Mouse (Mus musculus) hindbrain, embryonic 15.5 days (tissue): ENCODE results near the gene 4930556J24Rik. TPM values are rescaled to one million over a fixed set of nuclear protein-coding genes. Genes with fewer than 3 reads are reported as not detected.

Experiments
- ATAC-seq: fragments of 200-750 bp; cut with Nextera tagmentation; 2 replicates; pipeline ENCODE4 v1.8.0; 2017; ENCODE audit warnings: low read depth, moderate number of reproducible peaks, moderate TSS enrichment; ENCODE audit not compliant: low FRiP score
- H3K27ac ChIP-seq: fragments of 300-500 bp; sonication (generic); replicated peaks from 2 replicates; pipeline ENCODE4 v1.5.1; 2015; ENCODE audit warnings: mild to moderate bottlenecking, inconsistent platforms
- H3K27me3 ChIP-seq: fragments of 300-500 bp; sonication (generic); 2 replicates; pipeline ENCODE4 v1.6.1; 2015; ENCODE audit warnings: control low read depth, inconsistent platforms
- H3K36me3 ChIP-seq: fragments of 300-500 bp; sonication (generic); 2 replicates; pipeline ENCODE4 v1.6.1; 2015; ENCODE audit warnings: control low read depth, inconsistent platforms
- H3K4me1 ChIP-seq: fragments of 300-500 bp; sonication (generic); replicated peaks from 2 replicates; pipeline ENCODE4 v1.6.1; 2015; ENCODE audit warnings: control low read depth, inconsistent platforms
- H3K4me2 ChIP-seq: fragments of 300-500 bp; sonication (generic); 2 replicates; pipeline ENCODE4 v1.6.1; 2015; ENCODE audit warnings: moderate library complexity, mild to moderate bottlenecking, inconsistent platforms
- H3K4me3 ChIP-seq: fragments of 300-500 bp; sonication (generic); 2 replicates; pipeline ENCODE4 v1.5.1; 2015; ENCODE audit warnings: mild to moderate bottlenecking, inconsistent platforms
- H3K9ac ChIP-seq: fragments of 300-500 bp; sonication (generic); 2 replicates; pipeline ENCODE4 v1.6.1; 2015; ENCODE audit warnings: inconsistent platforms
- H3K9me3 ChIP-seq: fragments of 300-500 bp; sonication (generic); 2 replicates; pipeline ENCODE4 v1.6.1; 2016; ENCODE audit warnings: control low read depth, inconsistent platforms
- WGBS: fragments of 180-500 bp; shearing (Covaris S2); methylation state at CpG from one replicate; pipeline ENCODE4 v1.1.7; 2015; 5-methylcytosine and 5-hydroxymethylcytosine counted together
- polyA plus RNA-seq: library from polyadenylated mRNA; unstranded; fragments of >200 nt; fragmentation: Nextera tagmentation; extraction: Ambion mirVana; gene quantifications from 2 replicates; pipeline ENCODE4 v1.2.1, GENCODE M21; 2015

The 4930556J24Rik gene
- polyA plus RNA-seq, 1 experiment from 2014 or later = 0.13 TPM

- WGBS = 79% methylated on average over 4 of the region's 4 CpGs
- Histone ChIP-seq H3K9ac (no peak overlapping the region), H3K4me2 (no peak overlapping the region), H3K9me3 (no peaks in the 10 kb centered on the region), H3K27me3 (no peaks in the 10 kb centered on the region), H3K27ac (no peak overlapping the region), H3K4me1 (peaks cover 15% of the 10 kb centered on the region), H3K36me3 (no peaks in the 10 kb centered on the region), H3K4me3 (no peak overlapping the region)
- no peak for ATAC-seq
These were observed 41.4 kb downstream of the 4930556J24Rik start for GRCm38 (mm10) chr11:3935135-3935534.

GRCm38 (mm10) chr11:3933756-3934285 is 42.8 kb downstream of the 4930556J24Rik start:
- Histone ChIP-seq H3K27me3 (no peaks in the 10 kb centered on the region), H3K4me3 (no peak overlapping the region), H3K36me3 (no peaks in the 10 kb centered on the region), H3K9me3 (no peaks in the 10 kb centered on the region), H3K4me1 (peaks cover 15% of the 10 kb centered on the region), H3K27ac (no peak overlapping the region), H3K4me2 (no peak overlapping the region), H3K9ac (no peak overlapping the region)
- no peak for ATAC-seq
- WGBS = 83% methylated on average over 9 of the region's 9 CpGs

GRCm38 (mm10) chr11:3931511-3932211 is 44.9 kb downstream of the 4930556J24Rik start, which contains the start of gene Tcn2:
Gene Tcn2 (minus strand): TSS chr11:3932159.
- WGBS = under 1% methylated on average over 20 of the region's 26 CpGs
- no peaks in the 10 kb centered on the region for H3K27me3 ChIP-seq
- H3K4me3 ChIP-seq = peak within 1 kb of the TSS; percentile 41
- peak; percentile 71 for ATAC-seq
- H3K4me1 ChIP-seq = peaks cover 15% of the 10 kb centered on the region
- H3K9me3 ChIP-seq = no peaks in the 10 kb centered on the region
- no peak within 1 kb of the TSS; the same call in 1 of the 2 replicates for H3K27ac ChIP-seq
- H3K4me2 ChIP-seq = peak within 1 kb of the TSS; percentile 86
- peak within 1 kb of the TSS; percentile 44 for H3K9ac ChIP-seq
- 0 out of 2 replicates have a peak, but pooled peaks cover 3% of the 10 kb centered on the region for H3K36me3 ChIP-seq

- peaks cover 15% of the 10 kb centered on the region for H3K4me1 ChIP-seq
- no peak overlapping the region for H3K27ac ChIP-seq
- peak overlapping the region; percentile 86 for H3K4me2 ChIP-seq
- no peak overlapping the region for H3K9ac ChIP-seq
- H3K36me3 ChIP-seq = 0 out of 2 replicates have a peak, but pooled peaks cover 5% of the 10 kb centered on the region
- no peaks in the 10 kb centered on the region for H3K9me3 ChIP-seq
- WGBS = 30% methylated on average over 6 of the region's 6 CpGs
- H3K27me3 ChIP-seq = no peaks in the 10 kb centered on the region
- peak overlapping the region; percentile 41 for H3K4me3 ChIP-seq
- ATAC-seq = no peak
These were observed 45.6 kb downstream of the 4930556J24Rik start for GRCm38 (mm10) chr11:3930931-3931330.

- no peaks in the 10 kb centered on the region for H3K27me3 ChIP-seq
- H3K9ac ChIP-seq = no peak overlapping the region
- WGBS = 82% methylated on average over 4 of the region's 4 CpGs
- H3K4me1 ChIP-seq = peaks cover 15% of the 10 kb centered on the region
- H3K4me2 ChIP-seq = no peak overlapping the region
- H3K36me3 ChIP-seq = 0 out of 2 replicates have a peak, but pooled peaks cover 5% of the 10 kb centered on the region
- H3K4me3 ChIP-seq = no peak overlapping the region
- H3K27ac ChIP-seq = no peak overlapping the region
- no peak for ATAC-seq
- H3K9me3 ChIP-seq = no peaks in the 10 kb centered on the region
These were observed 46.6 kb downstream of the 4930556J24Rik start for GRCm38 (mm10) chr11:3930019-3930418.

GRCm38 (mm10) chr11:3925916-3926315 is 50.7 kb downstream of the 4930556J24Rik start:
- H3K4me3 ChIP-seq = no peak overlapping the region
- no peaks in the 10 kb centered on the region for H3K9me3 ChIP-seq
- no peak overlapping the region for H3K4me2 ChIP-seq
- H3K4me1 ChIP-seq = peaks cover 6% of the 10 kb centered on the region
- no peaks in the 10 kb centered on the region for H3K27me3 ChIP-seq
- H3K36me3 ChIP-seq = peaks cover 18% of the 10 kb centered on the region; the same call in 1 of the 2 replicates
- H3K27ac ChIP-seq = no peak overlapping the region
- H3K9ac ChIP-seq = no peak overlapping the region
- 95% methylated on average over 10 of the region's 10 CpGs for WGBS
- ATAC-seq = no peak

- Histone ChIP-seq H3K27me3 (no peaks in the 10 kb centered on the region), H3K9me3 (no peaks in the 10 kb centered on the region), H3K4me2 (no peak overlapping the region), H3K4me1 (0 out of 2 replicates have a peak, but pooled peaks cover 3% of the 10 kb centered on the region), H3K27ac (no peak overlapping the region), H3K9ac (no peak overlapping the region), H3K36me3 (peaks cover 18% of the 10 kb centered on the region; the same call in 1 of the 2 replicates), H3K4me3 (no peak overlapping the region)
- no peak for ATAC-seq
- WGBS = 97% methylated on average over 6 of the region's 6 CpGs
These were observed 53.8 kb downstream of the 4930556J24Rik start for GRCm38 (mm10) chr11:3922731-3923130.

GRCm38 (mm10) chr11:3922115-3922514 is 54.5 kb downstream of the 4930556J24Rik start:
- no peak for ATAC-seq
- Histone ChIP-seq H3K9me3 (no peaks in the 10 kb centered on the region), H3K36me3 (peaks cover 18% of the 10 kb centered on the region; the same call in 1 of the 2 replicates), H3K4me1 (0 out of 2 replicates have a peak, but pooled peaks cover 3% of the 10 kb centered on the region), H3K27me3 (no peaks in the 10 kb centered on the region), H3K27ac (no peak overlapping the region), H3K9ac (no peak overlapping the region), H3K4me3 (no peak overlapping the region), H3K4me2 (no peak overlapping the region)
- WGBS = 95% methylated on average over 9 of the region's 9 CpGs

- ATAC-seq = no peak
- no peak overlapping the region for H3K27ac ChIP-seq
- no peaks in the 10 kb centered on the region for H3K27me3 ChIP-seq
- H3K9me3 ChIP-seq = no peaks in the 10 kb centered on the region
- H3K4me2 ChIP-seq = no peak overlapping the region
- H3K4me3 ChIP-seq = no peak overlapping the region
- H3K36me3 ChIP-seq = peaks cover 13% of the 10 kb centered on the region; the same call in 1 of the 2 replicates
- 0 out of 2 replicates have a peak, but pooled peaks cover 3% of the 10 kb centered on the region for H3K4me1 ChIP-seq
- no peak overlapping the region for H3K9ac ChIP-seq
- WGBS = 22% methylated on average over 8 of the region's 8 CpGs
These were observed 55.2 kb downstream of the 4930556J24Rik start for GRCm38 (mm10) chr11:3921281-3921850.

- peaks cover 13% of the 10 kb centered on the region; the same call in 1 of the 2 replicates for H3K36me3 ChIP-seq
- no peaks in the 10 kb centered on the region for H3K27me3 ChIP-seq
- H3K9me3 ChIP-seq = no peaks in the 10 kb centered on the region
- no peak for ATAC-seq
- no peak overlapping the region for H3K4me3 ChIP-seq
- H3K4me2 ChIP-seq = no peak overlapping the region
- no peak overlapping the region for H3K27ac ChIP-seq
- H3K9ac ChIP-seq = no peak overlapping the region
- 95% methylated on average over 7 of the region's 7 CpGs for WGBS
- 0 out of 2 replicates have a peak, but pooled peaks cover 3% of the 10 kb centered on the region for H3K4me1 ChIP-seq
These were observed 56.1 kb downstream of the 4930556J24Rik start for GRCm38 (mm10) chr11:3920476-3920875.

- Histone ChIP-seq H3K27me3 (no peaks in the 10 kb centered on the region), H3K9ac (no peak overlapping the region), H3K4me1 (peaks cover 11% of the 10 kb centered on the region; the same call in 1 of the 2 replicates), H3K4me2 (no peak overlapping the region), H3K27ac (no peak overlapping the region), H3K36me3 (peaks cover 6% of the 10 kb centered on the region; the same call in 1 of the 2 replicates), H3K4me3 (no peak overlapping the region), H3K9me3 (no peaks in the 10 kb centered on the region)
- no peak for ATAC-seq
- 65% methylated on average over 1 of the region's 1 CpGs for WGBS
These were observed 57.8 kb downstream of the 4930556J24Rik start for GRCm38 (mm10) chr11:3918738-3919137.
